Mouse (Mus musculus) E14TG2a.4 (cell line): ENCODE measurements around the gene Lamp1.

Experiments used
- H3K27me3 ChIP-seq: 2 replicates; pipeline ENCODE4 v1.6.1; 2014; ENCODE audit warnings: low read length, control low read depth; ENCODE audit not compliant: insufficient read depth
- H3K36me3 ChIP-seq: 2 replicates; pipeline ENCODE4 v1.6.1; 2014; ENCODE audit warnings: low read length, control low read depth; ENCODE audit not compliant: insufficient read depth
- H3K4me1 ChIP-seq: replicated peaks from 2 replicates; pipeline ENCODE4 v1.6.1; 2014; ENCODE audit warnings: low read depth, low read length, control low read depth
- H3K4me3 ChIP-seq: replicated peaks from 2 replicates; pipeline ENCODE4 v1.5.1; 2014; ENCODE audit warnings: mild to moderate bottlenecking, low read length
- H3K9me3 ChIP-seq: 2 replicates; pipeline ENCODE4 v1.6.1; 2014; ENCODE audit warnings: low read length, control low read depth
- CTCF ChIP-seq: conservative IDR thresholded peaks from 2 replicates; pipeline ENCODE4 v1.5.1; 2014; ENCODE audit warnings: low read length
- NANOG ChIP-seq: IDR thresholded peaks from 2 replicates; pipeline ENCODE4 v1.6.1; 2014; ENCODE audit warnings: borderline replicate concordance, low read length, mixed read lengths
- POU5F1 ChIP-seq: IDR thresholded peaks from 2 replicates; pipeline ENCODE4 v1.6.1; 2014; ENCODE audit warnings: low read length, borderline replicate concordance

The Lamp1 gene

DNA sequence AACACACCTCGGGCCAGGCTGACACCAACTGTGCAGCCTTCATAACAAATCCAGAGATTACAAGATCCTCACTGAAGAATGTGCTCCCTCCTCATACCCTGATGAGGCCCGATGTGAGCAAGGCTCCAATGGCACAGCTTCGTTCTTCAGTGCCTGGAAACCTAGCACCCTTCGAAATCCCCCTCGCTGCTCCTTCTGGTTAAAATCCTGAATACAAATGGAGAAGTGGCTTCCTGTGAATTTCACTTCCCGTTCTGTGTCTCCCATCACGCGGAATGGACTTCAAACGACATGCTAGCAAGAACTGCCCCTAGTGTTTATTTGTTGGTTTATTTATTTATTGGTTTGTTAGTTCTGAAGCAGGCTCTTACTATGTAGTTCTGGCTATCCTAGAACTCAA, 3.6 kb upstream of the Lamp1 start:
- Histone ChIP-seq H3K4me3 (no peak overlapping the region), H3K36me3 (no peaks in the 10 kb centered on the region), H3K9me3 (no peaks in the 10 kb centered on the region), H3K27me3 (no peaks in the 10 kb centered on the region), H3K4me1 (peaks cover 14% of the 10 kb centered on the region)
- no peak for TF ChIP-seq POU5F1
- no peak for TF ChIP-seq NANOG
- no peak for TF ChIP-seq CTCF

GRCm38 (mm10) chr8:13156327-13157097, 2.4 kb upstream of the Lamp1 start:
- Histone ChIP-seq H3K9me3 (no peaks in the 10 kb centered on the region), H3K4me1 (peaks cover 25% of the 10 kb centered on the region), H3K4me3 (no peak overlapping the region), H3K27me3 (no peaks in the 10 kb centered on the region), H3K36me3 (peaks cover 8% of the 10 kb centered on the region)
- TF ChIP-seq NANOG (no peak), POU5F1 (no peak), CTCF (no peak)

- no peak for TF ChIP-seq CTCF
- no peak for TF ChIP-seq POU5F1
- no peak for TF ChIP-seq NANOG
- H3K36me3 ChIP-seq: peaks cover 35% of the 10 kb centered on the region
- peak overlapping the region; percentile 98 for H3K4me3 ChIP-seq
- H3K4me1 ChIP-seq: peaks cover 52% of the 10 kb centered on the region
- H3K27me3 ChIP-seq: no peaks in the 10 kb centered on the region
- no peaks in the 10 kb centered on the region for H3K9me3 ChIP-seq
These were observed 468 bp downstream of the Lamp1 start for GRCm38 (mm10) chr8:13159377-13159881.

DNA sequence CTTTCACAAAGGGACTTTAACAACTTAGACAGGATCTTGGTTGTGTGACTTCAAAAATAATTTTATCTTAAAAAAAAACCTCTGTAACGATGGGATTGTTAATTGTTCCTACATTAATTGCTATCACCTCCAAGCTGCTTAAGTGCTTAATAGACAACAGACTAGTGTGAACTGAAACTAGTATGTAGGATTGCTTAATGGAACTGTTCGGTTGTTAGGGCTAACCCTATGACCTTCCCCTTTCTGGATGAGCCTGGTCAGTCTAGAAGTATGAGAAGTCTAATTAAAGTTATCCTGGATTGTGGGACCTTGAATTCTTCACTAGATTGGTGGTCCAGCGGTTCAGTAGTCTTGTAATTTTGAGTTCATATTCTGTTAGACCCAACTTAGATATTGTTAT, 1.7 kb downstream of the Lamp1 start:
- H3K27me3 ChIP-seq: no peaks in the 10 kb centered on the region
- H3K9me3 ChIP-seq: no peaks in the 10 kb centered on the region
- TF ChIP-seq POU5F1 (no peak), NANOG (no peak), CTCF (no peak)
- peaks cover 63% of the 10 kb centered on the region for H3K4me1 ChIP-seq
- H3K4me3 ChIP-seq: peak overlapping the region; percentile 98
- H3K36me3 ChIP-seq: peaks cover 48% of the 10 kb centered on the region

GRCm38 (mm10) chr8:13162098-13162497, 3.1 kb downstream of the Lamp1 start:
- H3K4me3 ChIP-seq: no peak overlapping the region
- H3K4me1 ChIP-seq: peaks cover 64% of the 10 kb centered on the region
- no peaks in the 10 kb centered on the region for H3K27me3 ChIP-seq
- no peak for TF ChIP-seq NANOG
- TF ChIP-seq POU5F1: no peak
- TF ChIP-seq CTCF: no peak
- H3K36me3 ChIP-seq: peaks cover 62% of the 10 kb centered on the region
- no peaks in the 10 kb centered on the region for H3K9me3 ChIP-seq

GRCm38 (mm10) chr8:13163563-13163962, 4.6 kb downstream of the Lamp1 start:
- no peak for TF ChIP-seq NANOG
- TF ChIP-seq CTCF: no peak
- TF ChIP-seq POU5F1: no peak
- peaks cover 76% of the 10 kb centered on the region for H3K36me3 ChIP-seq

DNA sequence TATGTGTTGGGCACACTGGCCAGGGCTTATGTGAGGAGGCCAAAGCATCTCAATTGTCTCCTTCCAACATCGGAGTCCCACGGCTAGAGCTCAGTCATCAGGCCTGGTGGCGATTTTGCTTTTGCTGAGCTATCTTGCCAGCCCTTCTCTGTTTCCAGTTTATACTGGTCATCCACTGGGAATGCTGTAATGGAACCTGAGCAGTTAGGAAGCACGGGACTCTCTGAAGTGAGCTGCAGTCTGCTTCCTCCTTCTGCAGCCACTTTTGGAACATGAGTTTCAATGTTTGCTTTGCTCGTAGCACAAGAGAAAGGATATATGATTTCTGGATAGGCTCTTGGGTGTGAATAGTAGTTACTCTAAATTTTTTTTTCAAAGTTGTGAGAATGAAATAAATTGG, 5.4 kb downstream of the Lamp1 start:
- no peak for TF ChIP-seq CTCF
- no peak for TF ChIP-seq NANOG
- no peak for TF ChIP-seq POU5F1
- Histone ChIP-seq H3K36me3 (peaks cover 84% of the 10 kb centered on the region), H3K4me3 (no peak overlapping the region), H3K9me3 (no peaks in the 10 kb centered on the region), H3K4me1 (peaks cover 56% of the 10 kb centered on the region), H3K27me3 (no peaks in the 10 kb centered on the region)

More at GRCm38 (mm10) chr8:13163563-13163962, 4.6 kb downstream of the Lamp1 start:
- Histone ChIP-seq H3K4me1 (peaks cover 58% of the 10 kb centered on the region), H3K9me3 (no peaks in the 10 kb centered on the region), H3K4me3 (no peak overlapping the region), H3K27me3 (no peaks in the 10 kb centered on the region)

- Histone ChIP-seq H3K9me3 (no peaks in the 10 kb centered on the region), H3K4me3 (no peak overlapping the region), H3K4me1 (peaks cover 21% of the 10 kb centered on the region), H3K36me3 (peaks cover 100% of the 10 kb centered on the region), H3K27me3 (no peaks in the 10 kb centered on the region)
- TF ChIP-seq CTCF (no peak), POU5F1 (no peak), NANOG (no peak)
These were observed 11.5 kb downstream of the Lamp1 start for GRCm38 (mm10) chr8:13170510-13170909.

GRCm38 (mm10) chr8:13174305-13174704, 15.3 kb downstream of the Lamp1 start:
- Histone ChIP-seq H3K4me1 (peaks cover 42% of the 10 kb centered on the region), H3K36me3 (peaks cover 100% of the 10 kb centered on the region), H3K4me3 (no peak overlapping the region), H3K27me3 (no peaks in the 10 kb centered on the region), H3K9me3 (no peaks in the 10 kb centered on the region)
- no peak for TF ChIP-seq POU5F1
- TF ChIP-seq NANOG: no peak
- no peak for TF ChIP-seq CTCF
